Mouse (Mus musculus) kidney, adult 8-10 months (tissue): Measurements from ENCODE around the gene Gm21677.
"Not testable (repeated sequence)": the region's sequence is repeated elsewhere in the genome, so short reads cannot be mapped to it uniquely, and the experiment has no call there.

Experiments used
- DNase-seq, 2 experiments: peaks; one replicate each; pipeline ENCODE4 v3.0.0; 2022

Gene Gm21677

GRCm38 (mm10) chrY:3306349-3306748 lies at the start of gene Gm21677:
Gene Gm21677 (minus strand): TSS chrY:3306449.
- not testable (repeated sequence) for DNase-seq

DNA sequence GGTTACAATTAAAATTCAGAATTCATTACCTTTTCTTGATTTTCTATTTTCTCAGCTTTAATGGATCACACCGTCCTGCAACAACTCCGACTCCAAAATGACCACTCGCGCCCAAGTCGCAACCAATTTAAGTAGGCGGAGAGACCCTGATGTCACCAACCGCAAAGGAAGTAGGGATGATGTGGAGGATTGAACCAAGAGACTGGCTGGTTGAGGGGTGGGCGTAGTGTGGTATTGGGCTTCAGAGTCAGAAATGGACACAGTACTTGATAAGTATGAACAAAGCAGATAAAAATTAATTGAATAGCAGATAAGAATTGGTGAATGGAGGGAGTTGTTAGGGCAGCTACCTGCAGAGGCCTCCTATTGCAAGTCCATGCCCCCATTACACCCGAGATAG lies 39.0 kb upstream of the Gm21677 start, which contains the start of gene Gm21693:
Gene Gm21693, minus strand, starts transcription at position 101 of the 400 bp plus-strand sequence.
- DNase-seq = not testable (repeated sequence)

DNA sequence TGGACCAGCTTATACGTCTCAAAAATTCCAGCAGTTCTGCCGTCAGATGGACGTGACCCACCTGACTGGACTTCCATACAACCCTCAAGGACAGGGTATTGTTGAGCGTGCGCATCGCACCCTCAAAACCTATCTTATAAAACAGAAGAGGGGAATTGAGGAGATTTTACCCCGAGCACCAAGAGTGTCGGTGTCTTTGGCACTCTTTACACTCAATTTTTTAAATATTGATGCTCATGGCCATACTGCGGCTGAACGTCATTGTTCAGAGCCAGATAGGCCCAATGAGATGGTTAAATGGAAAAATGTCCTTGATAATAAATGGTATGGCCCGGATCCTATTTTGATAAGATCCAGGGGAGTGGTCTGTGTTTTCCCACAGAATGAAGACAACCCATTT lies 34.4 kb upstream of the Gm21677 start:
- DNase-seq = peak; percentile 5 to 8
